Mouse (Mus musculus) gastrocnemius, postnatal 4 days (tissue): ENCODE results near the gene Pxdn. TPM values are rescaled to one million over a fixed set of nuclear protein-coding genes. Genes with fewer than 3 reads are reported as not detected.

ENCODE experiments used
- total RNA-seq, 2 experiments: library from RNA; stranded (reverse); gene quantifications; 2 replicates each; pipeline ENCODE4 v1.2.3; 2021

The Pxdn gene
- total RNA-seq, 2 experiments from 2014 or later = 150 to 160 TPM

Other genes with a start within 250 kb of the Pxdn start
- not detected for gene Tpo, start 195.0 kb downstream of the Pxdn start, total RNA-seq